Mouse (Mus musculus) midbrain, embryonic 14.5 days (tissue): ENCODE measurements around the gene Shisa8. TPM values are rescaled to one million over a fixed set of nuclear protein-coding genes. Genes with fewer than 3 reads are reported as not detected.

Source experiments
- ATAC-seq: fragments of 200-750 bp; cut with Nextera tagmentation; 2 replicates; pipeline ENCODE4 v1.8.0; 2017; ENCODE audit warnings: moderate number of reproducible peaks, moderate library complexity; ENCODE audit not compliant: low FRiP score, low TSS enrichment
- DNase-seq: peaks from one replicate; pipeline ENCODE4 v3.0.0-alpha.2; 2015
- H3K27ac ChIP-seq: fragments of 300-500 bp; sonication (generic); replicated peaks from 2 replicates; pipeline ENCODE4 v1.5.1; 2014; ENCODE audit warnings: mild to moderate bottlenecking, low read depth, low read length, moderate library complexity
- H3K27me3 ChIP-seq: fragments of 300-500 bp; sonication (generic); 2 replicates; pipeline ENCODE4 v1.6.1; 2014; ENCODE audit warnings: low read length, control low read depth, mixed read lengths; ENCODE audit not compliant: control insufficient read depth, insufficient read depth
- H3K36me3 ChIP-seq: fragments of 300-500 bp; sonication (generic); 2 replicates; pipeline ENCODE4 v1.6.1; 2014; ENCODE audit warnings: low read length, control low read depth; ENCODE audit not compliant: control insufficient read depth, insufficient read depth
- H3K4me1 ChIP-seq: fragments of 300-500 bp; sonication (generic); 2 replicates; pipeline ENCODE4 v1.6.1; 2014; ENCODE audit warnings: mild to moderate bottlenecking, antibody characterized with exemption, low read length, control low read depth; ENCODE audit not compliant: control insufficient read depth, insufficient read depth
- H3K4me2 ChIP-seq: fragments of 300-500 bp; sonication (generic); 2 replicates; pipeline ENCODE4 v1.6.1; 2014; ENCODE audit warnings: mild to moderate bottlenecking, low read length, moderate library complexity
- H3K4me3 ChIP-seq: fragments of 300-500 bp; sonication (generic); replicated peaks from 2 replicates; pipeline ENCODE4 v1.5.1; 2014; ENCODE audit warnings: low read depth, low read length
- H3K9ac ChIP-seq: fragments of 300-500 bp; sonication (generic); replicated peaks from 2 replicates; pipeline ENCODE4 v1.6.1; 2014; ENCODE audit warnings: mild to moderate bottlenecking, low read length, moderate library complexity
- H3K9me3 ChIP-seq: fragments of 300-500 bp; sonication (generic); 2 replicates; pipeline ENCODE4 v1.6.1; 2016; ENCODE audit warnings: low read length, control low read depth, mixed read lengths; ENCODE audit not compliant: control insufficient read depth
- WGBS: fragments of 180-500 bp; shearing (Covaris S2); extraction: QIAGEN DNeasy Blood & Tissue Kit; methylation state at CpG from one replicate; pipeline ENCODE4 v1.1.7; 2014; 5-methylcytosine and 5-hydroxymethylcytosine counted together
- polyA plus RNA-seq: library from polyadenylated mRNA; unstranded; fragments of >200 nt; fragmentation: Nextera tagmentation; extraction: Ambion mirVana; gene quantifications from 2 replicates; pipeline ENCODE4 v1.2.1, GENCODE M21; 2014

Gene Shisa8
- polyA plus RNA-seq, 1 experiment from 2014 or later = 0.70 TPM

GRCm38 (mm10) chr15:82169671-82170070 is 42.9 kb downstream of the Shisa8 start:
- Histone ChIP-seq H3K36me3 (peaks cover 50% of the 10 kb centered on the region), H3K27ac (no peak overlapping the region), H3K9me3 (no peaks in the 10 kb centered on the region), H3K4me3 (no peak overlapping the region), H3K4me2 (no peak overlapping the region), H3K4me1 (peaks cover 18% of the 10 kb centered on the region), H3K9ac (no peak overlapping the region), H3K27me3 (no peaks in the 10 kb centered on the region)
- WGBS = 85% methylated on average over 5 of the region's 5 CpGs
- no peak for ATAC-seq
- DNase-seq = no peak

- peaks cover 21% of the 10 kb centered on the region for H3K4me1 ChIP-seq
- no peak overlapping the region for H3K4me3 ChIP-seq
- H3K9me3 ChIP-seq = no peaks in the 10 kb centered on the region
- H3K9ac ChIP-seq = no peak overlapping the region; the same call in 1 of the 2 replicates
- H3K36me3 ChIP-seq = peaks cover 28% of the 10 kb centered on the region
- no peak overlapping the region for H3K4me2 ChIP-seq
- ATAC-seq = no peak
- no peaks in the 10 kb centered on the region for H3K27me3 ChIP-seq
- 50% methylated on average over 23 of the region's 23 CpGs for WGBS
- DNase-seq = no peak
- no peak overlapping the region; the same call in 1 of the 2 replicates for H3K27ac ChIP-seq
Observed at GRCm38 (mm10) chr15:82167201-82168168, 45.1 kb downstream of the Shisa8 start.

DNA sequence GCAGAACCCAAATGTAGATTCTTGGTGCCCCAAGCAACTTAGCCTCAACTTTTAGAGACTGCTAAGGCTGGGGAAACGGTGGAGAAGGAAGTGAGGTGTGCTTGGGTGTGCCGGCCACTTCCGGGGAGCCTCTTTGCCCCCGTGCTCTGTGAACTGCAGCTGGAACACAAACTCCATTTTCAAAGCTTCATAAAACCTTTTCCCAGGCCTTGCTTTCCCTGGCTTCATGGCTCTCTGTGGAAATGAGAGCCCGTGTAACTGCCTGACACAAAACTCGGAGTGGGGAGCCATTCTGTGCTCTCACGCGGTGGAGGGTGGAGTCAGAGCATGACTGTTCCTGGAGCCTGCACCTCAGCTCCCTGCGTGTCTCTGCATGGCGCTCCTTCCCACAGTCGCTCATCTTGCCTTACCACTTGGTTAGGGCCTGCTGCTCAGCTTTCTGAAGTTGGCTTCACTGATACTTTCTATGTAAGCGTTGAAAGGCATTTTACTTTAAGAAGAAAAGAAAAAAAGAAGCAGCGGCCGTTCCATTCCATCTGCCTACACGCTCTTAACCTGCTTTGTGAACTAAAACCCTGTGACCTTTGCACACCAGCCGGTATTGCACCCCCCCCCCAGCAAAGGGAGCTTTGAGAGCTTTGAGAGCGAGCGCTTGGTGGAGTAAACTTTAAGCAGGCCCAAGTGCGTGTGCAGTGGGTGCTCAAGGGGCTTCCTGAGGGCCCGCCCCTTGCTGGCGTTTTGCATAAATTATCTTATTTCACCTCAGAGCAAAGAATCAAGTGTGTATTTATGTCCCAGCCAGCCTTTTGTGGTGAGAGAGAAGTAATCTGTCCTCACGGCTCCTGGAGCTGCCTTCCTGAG is 46.1 kb downstream of the Shisa8 start:
- H3K4me1 ChIP-seq = peaks cover 21% of the 10 kb centered on the region
- WGBS = 32% methylated on average over 22 of the region's 22 CpGs

GRCm38 (mm10) chr15:82165332-82166239 is 47.0 kb downstream of the Shisa8 start:
- no peak overlapping the region for H3K9ac ChIP-seq
- peaks cover 9% of the 10 kb centered on the region for H3K36me3 ChIP-seq
- H3K4me1 ChIP-seq = peaks cover 23% of the 10 kb centered on the region
- no peak overlapping the region for H3K4me2 ChIP-seq
- no peak for ATAC-seq
- H3K4me3 ChIP-seq = no peak overlapping the region
- no peaks in the 10 kb centered on the region for H3K9me3 ChIP-seq
- H3K27ac ChIP-seq = no peak overlapping the region
- H3K27me3 ChIP-seq = no peaks in the 10 kb centered on the region
- WGBS = 55% methylated on average over 8 of the region's 8 CpGs
- peak; percentile 80 for DNase-seq

More for the DNA sequence above, 46.1 kb downstream of the Shisa8 start:
- Histone ChIP-seq H3K27me3 (no peaks in the 10 kb centered on the region), H3K9ac (no peak overlapping the region; the same call in 1 of the 2 replicates), H3K4me3 (no peak overlapping the region), H3K27ac (no peak overlapping the region; the same call in 1 of the 2 replicates), H3K36me3 (peaks cover 18% of the 10 kb centered on the region), H3K4me2 (no peak overlapping the region), H3K9me3 (no peaks in the 10 kb centered on the region)
- no peak for ATAC-seq
- peak; percentile 12 for DNase-seq

- H3K9ac ChIP-seq = no peak overlapping the region
- H3K4me2 ChIP-seq = no peak overlapping the region
- DNase-seq (no peak), ATAC-seq (no peak)
- H3K4me3 ChIP-seq = no peak overlapping the region
- peaks cover 28% of the 10 kb centered on the region for H3K4me1 ChIP-seq
- no peaks in the 10 kb centered on the region for H3K9me3 ChIP-seq
- no peaks in the 10 kb centered on the region for H3K27me3 ChIP-seq
- H3K36me3 ChIP-seq = no peaks in the 10 kb centered on the region
- H3K27ac ChIP-seq = no peak overlapping the region
- WGBS = 88% methylated on average over 7 of the region's 7 CpGs
Observed at GRCm38 (mm10) chr15:82164496-82164895, 48.1 kb downstream of the Shisa8 start.

GRCm38 (mm10) chr15:82164061-82164399 is 48.6 kb downstream of the Shisa8 start:
- DNase-seq = no peak
- Histone ChIP-seq H3K4me1 (peaks cover 31% of the 10 kb centered on the region), H3K36me3 (no peaks in the 10 kb centered on the region), H3K27ac (peak overlapping the region; percentile 26; the same call in 1 of the 2 replicates), H3K4me2 (no peak overlapping the region), H3K9me3 (no peaks in the 10 kb centered on the region), H3K9ac (no peak overlapping the region), H3K27me3 (no peaks in the 10 kb centered on the region), H3K4me3 (no peak overlapping the region)
- ATAC-seq = no peak
- WGBS = 56% methylated on average over 4 of the region's 4 CpGs

DNA sequence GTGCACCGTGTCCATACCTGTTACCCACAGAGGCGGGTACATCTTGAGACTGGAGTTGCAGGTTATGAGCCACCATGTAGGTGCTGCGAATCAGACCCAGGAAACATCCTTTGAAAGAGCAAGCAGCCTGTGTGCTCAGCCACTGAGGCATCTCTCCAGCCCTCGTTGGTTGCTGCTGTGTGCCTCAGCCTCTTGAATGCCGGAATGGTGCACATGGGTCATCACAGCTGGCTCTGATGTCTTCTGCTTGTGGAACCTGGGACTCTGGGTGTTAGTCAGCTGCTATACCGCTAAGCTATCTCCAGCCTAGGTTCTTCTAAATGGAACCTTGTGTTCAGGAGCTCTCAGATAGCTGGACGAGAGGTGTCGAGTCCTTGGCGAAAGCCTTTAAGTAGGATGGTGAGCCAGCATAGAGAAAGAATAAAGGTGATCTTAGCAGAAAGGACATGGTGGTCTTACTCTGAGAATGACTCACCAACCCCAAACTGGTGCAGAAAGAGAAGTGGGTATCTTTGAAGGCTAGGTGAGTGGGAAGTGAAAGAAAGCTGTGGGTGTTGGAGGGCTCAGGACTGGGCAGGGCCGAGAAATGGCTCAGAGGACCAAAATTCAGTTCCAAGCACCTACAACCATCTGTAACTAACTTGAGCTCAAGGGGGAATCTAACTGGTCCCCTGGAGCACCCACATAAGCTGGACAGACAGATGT is 49.1 kb downstream of the Shisa8 start:
- Histone ChIP-seq H3K27ac (peak overlapping the region; percentile 26; the same call in 1 of the 2 replicates), H3K4me1 (peaks cover 31% of the 10 kb centered on the region), H3K9ac (no peak overlapping the region), H3K36me3 (no peaks in the 10 kb centered on the region), H3K4me2 (no peak overlapping the region), H3K4me3 (no peak overlapping the region), H3K9me3 (no peaks in the 10 kb centered on the region), H3K27me3 (no peaks in the 10 kb centered on the region)
- ATAC-seq (no peak), DNase-seq (no peak)
- 84% methylated on average over 10 of the region's 10 CpGs for WGBS
